10 mouse cellular contexts compared by ENCODE assay signal in the genomic region with DNA sequence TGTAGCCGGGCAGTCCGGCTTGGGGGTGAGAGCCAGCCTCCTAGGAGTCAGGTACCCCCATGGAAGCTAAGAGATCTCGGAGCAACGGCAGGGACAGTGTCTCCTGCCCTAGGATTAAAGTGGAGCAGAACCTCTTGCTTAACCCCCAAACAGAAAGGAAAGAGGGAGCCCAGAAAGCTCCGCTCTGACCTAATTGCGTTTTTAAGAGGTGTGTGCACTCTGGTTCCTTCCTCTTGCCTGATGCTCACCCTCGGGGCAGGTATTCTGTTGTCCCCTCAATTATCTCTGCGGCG. TPM values are rescaled to one million over a fixed set of nuclear protein-coding genes. Genes with fewer than 3 reads are reported as not detected.
DNase-seq lines count a peak whose midpoint lies in the region; ATAC-seq lines count a peak whose summit lies in the region.
"Had no signal": no experiment of that assay in that cellular context is flagged by ENCODE, and none has a peak within 500 bp of the region (broad histone marks: within the 10 kb centered on the region; RNA-seq: fewer than 3 reads in every experiment).

No protein-coding gene starts in this region.

- 18% methylated on average over 9 of the region's 9 CpGs for WGBS in kidney, embryonic 16.5 days
- 17% methylated on average over 9 of the region's 9 CpGs for WGBS in forebrain, embryonic 10.5 days
- WGBS in intestine, embryonic 15.5 days = 18% methylated on average over 9 of the region's 9 CpGs
- 22% methylated on average over 9 of the region's 9 CpGs for WGBS in midbrain, embryonic 16.5 days

- no peak for ATAC-seq in kidney, embryonic 16.5 days (ENCODE audit: low FRiP score, low TSS enrichment)
- ATAC-seq in intestine, embryonic 15.5 days = no peak
- ATAC-seq in midbrain, embryonic 16.5 days = no peak

- no peak overlapping the region for H3K27ac ChIP-seq in kidney, embryonic 16.5 days (ENCODE audit: low read length)
- peak overlapping the region; percentile 76 for H3K27ac ChIP-seq in forebrain, embryonic 10.5 days
- H3K27ac ChIP-seq in intestine, embryonic 15.5 days = no peak overlapping the region
- H3K27ac ChIP-seq in midbrain, embryonic 16.5 days (ENCODE audit: low read length) = no peak overlapping the region

- peaks cover 33% of the 10 kb centered on the region for H3K4me1 ChIP-seq in kidney, embryonic 16.5 days (ENCODE audit: insufficient read depth, low read length)
- H3K4me1 ChIP-seq in forebrain, embryonic 10.5 days = peaks cover 43% of the 10 kb centered on the region
- H3K4me1 ChIP-seq in intestine, embryonic 15.5 days (replicated peaks) = peaks cover 26% of the 10 kb centered on the region
- peaks cover 20% of the 10 kb centered on the region for H3K4me1 ChIP-seq in midbrain, embryonic 16.5 days (ENCODE audit: control insufficient read depth, insufficient read depth, low read length)

- H3K4me3 ChIP-seq in kidney, embryonic 16.5 days (ENCODE audit: low read length) = peak overlapping the region; percentile 55
- H3K4me3 ChIP-seq in forebrain, embryonic 10.5 days = peak overlapping the region; percentile 58
- peak overlapping the region; percentile 51 for H3K4me3 ChIP-seq in intestine, embryonic 15.5 days (replicated peaks)
- H3K4me3 ChIP-seq in midbrain, embryonic 16.5 days (ENCODE audit: low read depth, low read length) = peak overlapping the region; percentile 45

- no peak for DNase-seq in kidney, adult 18-20 months
- no peak for DNase-seq in forebrain, embryonic 10.5 days (ENCODE audit: extremely low spot score, low spot score)
- no peak for DNase-seq in right cerebral cortex, postnatal 10 days (ENCODE audit: low spot score in 2 of 2)
- no peak for DNase-seq in right cerebral cortex, adult 18-20 months
- no peak for DNase-seq in gastrocnemius, adult 18-20 months (ENCODE audit: low spot score)
- DNase-seq: gastrocnemius, postnatal 36 days had no signal

- H3K9me3 ChIP-seq in kidney, embryonic 16.5 days (ENCODE audit: low read length) = no peaks in the 10 kb centered on the region
- H3K9me3 ChIP-seq in forebrain, embryonic 10.5 days = no peaks in the 10 kb centered on the region
- H3K9me3 ChIP-seq in intestine, embryonic 15.5 days = no peaks in the 10 kb centered on the region
- H3K9me3 ChIP-seq in midbrain, embryonic 16.5 days (replicated peaks; ENCODE audit: control insufficient read depth, low read length, poor library complexity, severe bottlenecking) = no peaks in the 10 kb centered on the region

- H3K9ac ChIP-seq in kidney, embryonic 16.5 days (replicated peaks; ENCODE audit: low read length) = peak overlapping the region; percentile 63
- H3K9ac ChIP-seq in intestine, embryonic 15.5 days = peak overlapping the region; percentile 46
- peak overlapping the region; percentile 58 for H3K9ac ChIP-seq in midbrain, embryonic 16.5 days (ENCODE audit: low read depth, low read length)

- peak overlapping the region; percentile 82 for H3K4me2 ChIP-seq in kidney, embryonic 16.5 days (replicated peaks; ENCODE audit: low read depth, low read length)
- peak overlapping the region; percentile 93 for H3K4me2 ChIP-seq in intestine, embryonic 15.5 days (replicated peaks)
- peak overlapping the region; percentile 67 for H3K4me2 ChIP-seq in midbrain, embryonic 16.5 days (ENCODE audit: low read length)

- no peaks in the 10 kb centered on the region for H3K36me3 ChIP-seq in kidney, embryonic 16.5 days (ENCODE audit: insufficient read depth, low read length)
- no peaks in the 10 kb centered on the region for H3K36me3 ChIP-seq in forebrain, embryonic 10.5 days (replicated peaks)
- no peaks in the 10 kb centered on the region for H3K36me3 ChIP-seq in intestine, embryonic 15.5 days
- no peaks in the 10 kb centered on the region for H3K36me3 ChIP-seq in midbrain, embryonic 16.5 days (ENCODE audit: control insufficient read depth, insufficient read depth, low read length)

- peaks cover 33% of the 10 kb centered on the region for H3K27me3 ChIP-seq in kidney, embryonic 16.5 days (ENCODE audit: insufficient read depth, low read length)
- peaks cover 97% of the 10 kb centered on the region for H3K27me3 ChIP-seq in forebrain, embryonic 10.5 days (ENCODE audit: poor library complexity, severe bottlenecking)
- peaks cover 52% of the 10 kb centered on the region for H3K27me3 ChIP-seq in intestine, embryonic 15.5 days (replicated peaks)
- H3K27me3 ChIP-seq in midbrain, embryonic 16.5 days (ENCODE audit: control insufficient read depth, insufficient read depth, low read depth, low read length) = peaks cover 42% of the 10 kb centered on the region

RNA-seq across cellular contexts. Expression of gene Tcf15, which starts 0.7 kb away (rescaled TPM):
- 10.0 and 10.4 TPM in 2 replicates for polyA plus RNA-seq in kidney, embryonic 16.5 days (2015; fragmentation: Nextera tagmentation; extraction: Ambion mirVana)
- polyA plus RNA-seq in forebrain, embryonic 10.5 days (2016; fragmentation: Nextera tagmentation; extraction: Ambion mirVana) = 4.0 and 4.1 TPM in 2 replicates
- polyA plus RNA-seq in intestine, embryonic 15.5 days (2015; fragmentation: Nextera tagmentation; extraction: Ambion mirVana) = 10.3 and 10.4 TPM in 2 replicates
- polyA plus RNA-seq in midbrain, embryonic 16.5 days (2015; fragmentation: Nextera tagmentation; extraction: Ambion mirVana) = 0.69 and 1.0 TPM in 2 replicates
- 10 to 100 TPM in 1 of 2 experiments, 1 to 10 TPM in 1; 5.5 to 13.9 TPM for total RNA-seq in gastrocnemius, adult 18-20 months (2021)
- total RNA-seq: MEL had no signal

RNA-seq across cellular contexts. Expression of gene Srxn1, which starts 38.8 kb away (rescaled TPM):
- polyA plus RNA-seq in kidney, embryonic 16.5 days (2015; fragmentation: Nextera tagmentation; extraction: Ambion mirVana) = 16.1 and 17.9 TPM in 2 replicates
- polyA plus RNA-seq in forebrain, embryonic 10.5 days (2016; fragmentation: Nextera tagmentation; extraction: Ambion mirVana) = 14.6 and 14.9 TPM in 2 replicates
- polyA plus RNA-seq in intestine, embryonic 15.5 days (2015; fragmentation: Nextera tagmentation; extraction: Ambion mirVana) = 21.7 and 23.5 TPM in 2 replicates
- 21.8 and 25.4 TPM in 2 replicates for polyA plus RNA-seq in midbrain, embryonic 16.5 days (2015; fragmentation: Nextera tagmentation; extraction: Ambion mirVana)
- 10 to 100 TPM; 19.6 to 67.1 TPM for total RNA-seq in gastrocnemius, adult 18-20 months (2021)
